Mouse (Mus musculus): ENCODE results near the gene Rasgrp1.

Gene Rasgrp1

DNA sequence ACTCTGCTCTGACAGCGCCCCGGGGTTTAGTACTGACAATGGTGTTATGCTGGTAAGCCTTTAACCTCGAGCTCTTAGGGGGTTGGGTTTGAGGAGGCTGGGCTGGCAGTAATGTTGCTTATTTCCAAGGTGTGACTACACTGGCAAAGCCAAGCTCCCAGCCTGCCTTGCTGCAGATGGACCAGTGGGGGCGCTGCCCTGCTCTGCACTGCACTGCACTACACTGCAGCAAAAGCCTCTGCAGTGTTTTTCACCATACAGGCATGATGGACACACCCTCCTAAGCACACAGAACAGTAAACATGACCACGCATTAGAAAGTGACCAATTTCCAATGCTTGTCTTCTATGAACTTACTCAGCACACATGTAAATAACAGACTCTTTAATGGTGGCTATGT is 11.2 kb downstream of the Rasgrp1 start:
- DNase-seq (ENCODE audit: low read depth), result no peak

DNA sequence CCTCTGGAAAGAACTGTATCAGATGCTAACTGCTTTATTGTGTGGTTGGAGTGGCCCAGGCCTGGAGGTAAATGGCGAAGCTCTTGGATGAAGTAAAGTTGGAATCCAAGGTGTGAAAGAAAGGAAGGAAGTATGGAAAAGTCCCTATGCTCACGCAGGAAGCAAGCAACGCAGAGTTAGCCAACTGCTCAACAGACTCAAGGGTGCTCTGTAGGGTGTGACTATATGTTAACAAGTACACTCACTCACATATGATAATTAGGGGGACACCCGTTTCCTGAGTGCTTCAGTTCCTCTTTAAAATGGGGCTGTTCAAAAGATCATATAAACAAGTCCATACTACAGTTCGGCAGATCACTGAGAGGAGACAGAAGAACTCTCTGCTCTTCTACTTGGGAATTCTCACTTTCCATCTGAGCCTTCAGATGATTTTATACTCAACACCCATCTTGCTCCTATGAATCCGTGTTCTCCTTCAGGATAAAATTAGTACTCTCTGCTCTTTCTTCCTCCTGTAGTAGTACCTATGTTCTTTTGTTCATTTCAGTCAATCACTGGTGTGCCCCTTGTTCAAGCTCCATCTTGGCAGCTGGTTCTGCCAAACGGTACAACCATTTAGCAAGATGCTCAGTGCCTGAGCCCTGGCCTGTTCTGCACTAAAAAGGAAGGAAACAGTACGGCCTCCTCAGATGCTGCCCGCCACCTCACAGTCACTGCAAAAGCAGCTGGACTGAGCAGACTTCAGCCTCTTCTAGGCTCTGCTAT is 14.1 kb downstream of the Rasgrp1 start:
- no peak for DNase-seq (ENCODE audit: low read depth)

DNA sequence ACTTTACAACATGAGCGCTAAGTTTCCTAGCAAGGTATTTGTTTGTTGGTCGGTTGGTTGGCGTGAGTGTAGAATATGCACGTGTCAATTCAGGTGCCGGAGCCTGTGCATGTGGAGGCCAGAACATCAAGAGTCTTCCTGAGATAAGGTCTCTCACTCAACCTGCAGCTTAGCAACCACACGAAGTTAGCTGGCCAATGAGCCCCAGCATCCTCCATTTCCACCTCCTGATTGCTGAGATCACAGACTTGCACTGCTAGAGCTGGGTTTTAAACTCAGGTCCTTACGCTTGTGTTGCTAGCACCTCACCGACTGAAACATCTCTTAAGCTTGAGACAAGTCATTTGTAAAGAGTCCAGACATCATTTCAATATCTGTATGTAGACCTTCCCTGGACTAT is 20.4 kb downstream of the Rasgrp1 start:
- no peak for DNase-seq (ENCODE audit: low read depth)

DNA sequence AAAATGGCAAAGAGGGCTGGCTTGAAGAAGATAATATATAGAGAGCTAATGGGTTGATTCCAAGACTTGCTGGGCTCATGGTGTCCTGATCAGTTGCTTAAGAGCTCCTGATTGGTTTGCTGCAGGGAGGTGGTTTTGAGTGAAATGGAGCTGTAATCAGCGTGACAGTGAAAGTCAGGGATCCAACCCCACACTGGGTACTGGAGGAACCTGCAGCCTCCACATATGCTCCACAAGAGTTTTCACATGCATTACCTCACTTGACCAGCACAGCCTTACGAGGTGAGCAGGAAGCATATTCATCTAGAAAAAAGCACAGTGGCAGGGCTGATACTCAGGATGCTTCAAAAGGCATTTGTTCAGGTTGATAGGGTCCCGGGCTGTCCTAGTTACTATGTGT is 21.6 kb downstream of the Rasgrp1 start:
- DNase-seq (ENCODE audit: low read depth), result no peak

DNA sequence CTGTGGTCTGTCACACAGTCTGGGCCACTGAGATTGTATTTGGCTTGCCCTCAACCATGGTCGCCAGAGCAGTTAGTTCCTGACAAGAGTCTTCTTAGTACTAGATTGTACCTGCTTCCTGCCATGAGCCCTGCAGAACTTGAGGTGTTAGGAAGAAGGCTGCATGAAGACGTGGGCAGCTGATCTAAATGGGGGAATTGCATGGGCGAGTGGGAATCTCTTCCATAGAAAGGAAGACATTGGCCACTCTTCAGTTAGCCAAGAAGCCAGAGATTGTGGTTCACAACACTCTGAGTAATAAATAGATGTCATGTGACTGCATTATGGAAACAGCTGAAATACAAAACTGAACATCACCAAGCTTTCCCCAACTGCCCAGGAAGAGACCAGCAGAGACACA is 23.8 kb downstream of the Rasgrp1 start:
- DNase-seq (ENCODE audit: low read depth), result no peak

DNA sequence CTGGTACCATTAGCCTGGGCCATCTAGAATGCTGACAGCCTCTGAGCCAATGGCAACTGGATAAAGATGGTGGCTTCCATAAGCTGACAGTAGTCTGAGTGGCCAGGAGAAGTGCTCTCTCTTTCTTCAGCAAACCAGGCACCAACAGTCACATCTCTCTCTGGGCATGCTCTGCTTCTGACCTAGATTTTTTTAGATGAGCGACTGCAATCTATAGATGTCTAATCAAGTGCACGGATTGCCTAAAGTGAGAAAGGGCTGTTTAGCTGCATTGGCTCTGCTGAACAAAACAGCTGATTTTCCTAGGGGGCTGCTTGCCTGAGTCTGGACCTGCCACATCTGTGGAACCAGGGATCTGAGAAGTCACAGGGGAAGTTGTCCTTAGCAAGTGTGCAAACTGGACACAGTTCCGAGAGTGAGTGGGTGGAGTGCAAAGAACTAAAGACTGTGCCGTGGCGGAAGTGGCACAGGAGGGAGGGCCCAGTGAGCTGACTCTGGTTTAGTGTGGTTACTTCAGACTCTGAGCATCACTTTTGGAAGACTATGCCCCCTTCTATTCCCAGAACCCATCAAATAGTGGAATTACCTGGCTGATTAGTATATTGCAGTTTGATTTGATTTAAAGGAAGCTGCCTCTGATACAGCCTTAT is 29.1 kb downstream of the Rasgrp1 start:
- DNase-seq (ENCODE audit: low read depth), result no peak

DNA sequence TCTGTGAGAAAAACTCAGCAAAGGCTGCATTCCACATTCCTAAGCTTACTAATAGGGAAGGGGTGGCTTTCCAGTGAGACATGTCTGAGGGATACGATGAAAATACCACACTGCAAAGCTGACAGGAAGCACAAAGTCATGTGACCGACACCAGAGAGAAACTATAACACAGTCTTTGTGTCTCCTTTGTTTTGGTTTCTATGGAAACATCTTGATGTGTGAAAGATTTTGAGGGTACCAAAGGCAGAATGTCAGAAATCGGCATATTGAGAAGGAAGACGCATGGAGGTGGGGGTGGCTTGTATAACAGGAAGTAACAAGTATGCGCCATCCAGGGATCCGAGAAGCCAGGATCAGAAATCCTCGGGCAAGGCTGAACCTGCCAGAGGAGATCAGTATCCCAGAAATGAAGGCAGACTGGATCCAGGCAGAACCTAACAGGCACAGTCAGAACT is 30.3 kb downstream of the Rasgrp1 start:
- DNase-seq (ENCODE audit: low read depth), result peak; percentile 39

DNA sequence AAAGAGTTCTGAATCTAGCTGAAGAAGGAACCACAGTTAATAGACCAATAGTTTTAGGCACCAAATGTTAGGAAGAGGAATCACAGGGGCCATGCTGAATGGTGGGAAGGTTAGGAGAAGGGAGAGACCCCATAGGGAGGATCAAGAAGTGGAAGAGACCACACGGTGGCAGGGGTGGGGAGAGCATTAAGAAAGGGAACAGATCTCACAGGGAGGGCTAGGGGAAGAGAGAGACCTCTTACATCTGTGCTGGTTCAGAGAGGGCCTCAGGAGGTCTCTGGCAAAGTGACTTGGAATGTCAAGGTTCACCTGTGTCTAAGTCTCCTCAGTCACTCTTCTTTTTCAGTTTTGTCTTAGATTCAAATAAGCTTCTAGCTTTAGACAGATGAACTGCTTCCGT is 30.8 kb downstream of the Rasgrp1 start:
- no peak for DNase-seq (ENCODE audit: low read depth)

DNA sequence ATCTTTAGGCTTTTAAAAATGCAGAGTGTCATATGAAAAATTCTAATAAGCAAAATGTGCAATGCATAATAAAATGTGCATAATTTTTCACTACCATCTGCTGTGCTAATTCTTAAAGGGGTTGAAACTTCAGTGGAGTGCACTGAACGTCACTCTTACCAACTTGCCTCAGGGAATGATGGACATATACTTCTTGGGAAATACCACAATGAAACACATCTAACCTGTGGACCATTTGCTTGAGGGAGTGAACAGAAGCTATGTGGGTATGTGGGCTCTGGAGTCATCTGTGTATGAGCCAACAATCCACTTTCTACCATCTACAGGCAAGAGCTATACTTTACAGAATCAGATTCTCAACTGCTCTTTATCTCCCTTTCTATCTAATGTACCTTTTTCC is 31.5 kb downstream of the Rasgrp1 start:
- DNase-seq (ENCODE audit: low read depth), result no peak

DNA sequence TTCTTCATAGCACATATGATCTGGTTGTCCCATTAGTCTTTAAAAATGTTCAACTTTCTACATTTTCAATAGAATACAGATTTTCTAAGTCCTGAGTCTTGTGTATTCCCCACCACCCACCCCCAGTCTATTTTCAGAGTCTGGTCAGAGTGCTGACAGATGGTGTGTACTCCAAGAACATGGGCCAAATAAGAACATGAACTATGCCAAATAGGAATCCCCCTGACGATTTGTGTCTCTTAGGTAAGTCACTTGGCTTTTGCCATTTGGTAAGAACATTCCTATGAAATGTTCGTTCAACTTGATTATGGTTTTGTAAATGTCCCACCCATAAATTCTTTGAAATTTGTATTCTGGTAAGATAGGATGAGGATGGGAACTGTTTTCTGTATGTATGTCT is 33.8 kb downstream of the Rasgrp1 start:
- DNase-seq (ENCODE audit: low read depth), result no peak

DNA sequence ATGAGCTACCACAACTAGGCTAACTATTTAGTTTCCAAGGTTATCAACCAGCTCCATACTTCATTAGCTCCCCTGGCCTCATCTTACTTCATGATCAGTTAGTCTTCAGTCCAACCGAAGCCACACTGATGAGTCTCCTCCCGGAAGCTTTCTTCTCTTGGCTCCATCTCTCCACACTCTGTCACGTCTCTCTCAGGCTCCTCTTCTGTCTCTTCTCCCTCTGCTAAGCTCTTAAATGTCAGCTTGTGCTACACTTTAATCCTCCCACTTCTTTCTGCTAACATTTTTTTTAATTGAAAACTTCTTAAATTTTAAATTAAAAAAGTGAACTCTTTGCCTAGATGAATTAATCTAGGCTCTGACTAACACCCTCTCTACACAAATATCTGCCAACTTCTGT is 34.8 kb downstream of the Rasgrp1 start:
- DNase-seq (ENCODE audit: low read depth), result no peak

DNA sequence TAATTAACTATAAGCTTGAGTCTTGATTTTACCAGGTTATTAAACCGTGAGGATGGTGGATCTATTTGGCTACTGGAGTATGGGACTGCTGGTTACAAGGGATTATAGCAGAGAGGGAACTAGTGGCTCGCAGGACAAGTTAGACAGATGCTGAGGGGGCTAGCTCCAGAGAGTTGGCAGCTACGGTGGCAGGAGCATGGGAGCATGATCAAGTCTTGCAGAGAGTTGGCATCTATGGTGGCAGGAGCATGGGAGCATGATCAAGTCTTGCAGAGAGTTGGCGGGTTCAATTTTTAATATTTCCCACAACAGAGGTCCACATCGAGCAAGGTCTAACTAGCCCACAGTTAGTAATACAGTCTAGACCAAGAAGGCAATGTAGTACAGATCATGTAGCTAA is 37.9 kb downstream of the Rasgrp1 start:
- DNase-seq (ENCODE audit: low read depth), result no peak

DNA sequence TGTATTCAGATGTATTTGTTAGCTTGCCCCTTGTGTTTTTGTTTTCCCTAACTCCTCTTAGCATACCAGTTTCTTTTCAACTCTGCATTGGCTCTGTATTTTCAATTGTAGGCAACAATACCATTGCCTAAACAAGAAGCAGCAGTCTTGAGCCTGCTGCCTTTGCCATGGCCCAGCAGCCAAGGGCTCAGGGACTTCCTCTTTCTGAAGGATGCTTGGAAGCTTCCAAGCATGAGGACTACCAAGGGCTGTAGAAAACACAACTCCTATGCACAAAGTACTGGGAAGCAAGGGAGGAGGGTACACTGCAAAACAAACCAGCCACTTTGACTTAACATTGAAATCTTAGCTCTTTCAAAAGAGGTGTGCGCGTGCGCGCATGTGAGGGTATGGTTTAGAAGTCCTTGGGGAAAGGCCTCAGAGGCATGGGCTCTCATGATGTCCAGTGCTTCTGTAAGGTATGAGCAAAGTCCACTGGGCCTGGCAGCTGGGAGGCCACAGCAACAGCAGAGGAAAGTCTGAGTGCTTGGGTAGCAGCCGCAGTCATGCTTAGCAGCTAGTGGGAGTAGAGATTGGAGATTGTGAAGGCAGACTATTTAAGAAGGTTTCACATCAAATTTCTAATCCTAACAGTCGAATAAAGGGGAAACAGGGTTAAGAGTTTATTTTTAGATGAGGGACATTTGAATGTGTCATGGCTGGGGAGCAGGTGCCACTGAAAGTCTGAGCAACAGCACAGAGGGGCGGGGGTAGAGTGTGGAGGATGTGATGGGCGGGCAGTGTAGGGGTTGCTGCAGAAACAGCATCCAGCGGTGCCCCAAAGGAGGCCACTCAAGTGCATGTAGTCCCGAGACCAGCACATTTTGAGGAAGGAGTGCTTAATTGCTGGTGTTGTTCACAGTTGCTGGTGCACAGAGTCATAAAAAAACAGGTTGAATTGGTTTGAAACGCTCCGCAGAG is 39.1 kb downstream of the Rasgrp1 start:
- no peak for DNase-seq (ENCODE audit: low read depth)

DNA sequence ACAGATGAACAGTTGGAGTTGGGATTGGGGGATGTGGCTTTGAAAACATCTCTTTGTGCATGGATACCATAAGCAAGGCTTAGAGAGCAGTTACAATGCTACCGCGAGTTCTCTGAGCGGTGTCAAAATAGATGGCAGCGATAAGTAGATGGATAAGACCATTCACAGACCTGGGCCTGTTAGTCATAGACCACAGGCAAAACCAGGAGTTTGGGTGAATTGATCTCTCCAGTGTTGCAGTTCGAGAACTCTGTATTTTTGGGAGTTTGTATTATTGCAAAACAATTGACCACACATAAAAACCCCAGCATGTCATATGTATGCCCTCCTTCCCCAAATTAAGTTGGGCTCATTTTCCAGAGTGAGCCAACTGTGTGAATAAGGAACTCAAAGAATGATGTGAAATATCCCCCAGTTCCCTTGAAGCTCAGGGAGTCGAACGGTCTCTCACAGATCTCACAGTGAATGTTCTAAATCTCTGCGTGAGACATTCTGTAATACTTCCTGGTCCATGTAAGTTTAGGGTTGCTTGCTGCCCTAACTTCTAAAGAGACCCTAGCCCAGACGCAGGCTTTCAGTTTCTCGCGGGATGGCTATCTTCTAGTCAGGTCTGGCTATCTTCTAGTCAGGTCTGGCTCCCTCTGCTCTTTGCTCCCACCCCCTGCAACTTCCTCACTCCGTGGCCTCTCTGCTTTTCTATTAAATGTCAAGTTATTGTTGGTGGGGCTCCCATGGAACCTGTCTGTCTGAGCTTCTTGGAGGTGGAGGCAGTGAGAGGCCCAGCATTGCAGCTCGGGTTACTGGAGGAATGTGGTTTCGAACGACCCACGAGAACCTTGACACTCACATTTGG is 43.0 kb downstream of the Rasgrp1 start:
- peak; percentile 34 for DNase-seq (ENCODE audit: low read depth)

DNA sequence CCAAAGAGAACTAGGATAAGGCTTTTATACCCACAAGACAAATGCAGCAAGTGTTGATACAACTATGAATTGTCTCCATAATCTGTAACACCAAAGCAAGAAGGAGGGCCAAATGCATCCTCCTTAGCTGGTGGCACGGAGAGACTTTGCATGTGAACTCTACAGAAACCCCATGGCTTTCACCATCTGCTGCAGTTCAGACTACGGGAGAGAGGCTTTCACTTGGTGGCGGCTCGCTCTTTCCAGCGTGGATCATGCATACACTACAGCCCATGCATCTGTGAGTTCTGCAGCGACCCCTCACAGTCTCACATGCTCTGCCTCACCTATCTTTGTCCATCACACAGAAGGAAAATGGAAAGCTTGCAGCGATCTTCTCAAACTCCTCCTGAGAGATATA is 54.5 kb downstream of the Rasgrp1 start:
- DNase-seq (ENCODE audit: low read depth), result no peak

DNA sequence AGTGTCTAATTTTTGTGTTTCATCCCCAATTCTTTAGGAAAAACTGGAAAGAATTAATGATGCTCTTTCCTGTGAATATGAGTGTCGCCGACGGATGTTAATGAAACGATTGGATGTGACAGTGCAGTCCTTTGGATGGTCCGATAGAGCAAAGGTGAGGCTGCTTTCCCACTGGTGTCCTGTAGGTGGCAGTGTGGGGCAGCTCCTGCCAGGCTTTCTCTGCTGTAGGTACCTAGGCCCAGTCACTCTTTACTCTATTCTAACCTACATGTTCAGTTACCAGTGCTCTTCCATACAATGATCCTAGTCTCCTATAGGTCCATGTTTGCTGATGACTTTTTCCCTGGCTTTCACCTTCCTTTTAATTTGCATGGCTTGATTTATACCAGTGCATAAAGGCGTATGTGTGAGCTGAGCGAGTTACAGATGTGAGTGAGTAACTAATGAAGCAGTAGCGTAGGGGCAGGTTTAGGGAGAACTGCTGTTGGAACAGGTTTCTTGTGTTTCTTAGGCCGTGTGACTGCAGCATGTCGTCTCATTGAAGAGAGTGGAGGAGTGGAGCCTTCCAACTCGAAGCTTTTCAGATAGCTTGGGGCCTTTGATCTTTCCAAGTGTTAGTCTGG is 78.9 kb downstream of the Rasgrp1 start:
- peak; percentile 12 for DNase-seq (ENCODE audit: low read depth)

DNA sequence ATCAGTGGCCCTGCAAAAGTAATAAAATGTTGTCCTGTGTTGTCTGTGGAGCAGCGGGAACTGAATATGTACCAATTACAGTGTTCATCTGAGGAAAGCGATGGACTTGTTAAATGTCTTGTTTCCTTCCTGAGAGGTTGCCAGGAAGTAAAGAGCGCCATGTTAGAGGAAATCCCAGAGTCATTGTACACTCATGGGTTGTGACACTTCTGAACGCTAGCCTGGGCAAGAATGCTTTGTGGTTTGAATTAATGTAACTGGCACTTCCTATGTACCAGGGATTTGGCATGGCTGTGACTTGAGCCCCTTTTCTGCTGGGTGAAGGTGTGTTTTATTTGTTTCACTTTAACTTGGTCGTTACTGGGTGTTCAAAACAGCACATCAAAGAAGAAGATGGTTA is 80.6 kb downstream of the Rasgrp1 start:
- no peak for DNase-seq (ENCODE audit: low read depth)

DNA sequence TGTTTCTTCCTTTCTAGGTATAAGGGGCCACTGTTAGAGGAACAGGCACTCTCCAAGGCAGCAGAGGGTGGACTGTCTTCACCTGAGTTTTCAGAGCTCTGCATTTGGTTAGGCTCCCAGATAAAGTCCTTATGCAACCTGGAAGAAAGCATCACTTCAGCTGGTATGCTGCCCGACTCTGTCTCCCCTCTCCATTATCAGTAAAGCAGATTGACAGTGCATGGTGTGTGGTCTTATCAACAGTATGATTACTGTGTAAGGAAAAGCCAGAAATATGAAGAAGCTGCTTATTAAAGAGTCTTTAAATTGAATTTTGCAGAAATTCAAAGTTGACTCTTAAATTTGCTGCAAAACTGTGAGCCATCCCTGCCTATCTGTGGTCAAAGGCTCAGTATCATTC is 85.2 kb downstream of the Rasgrp1 start:
- DNase-seq (ENCODE audit: low read depth), result no peak

DNA sequence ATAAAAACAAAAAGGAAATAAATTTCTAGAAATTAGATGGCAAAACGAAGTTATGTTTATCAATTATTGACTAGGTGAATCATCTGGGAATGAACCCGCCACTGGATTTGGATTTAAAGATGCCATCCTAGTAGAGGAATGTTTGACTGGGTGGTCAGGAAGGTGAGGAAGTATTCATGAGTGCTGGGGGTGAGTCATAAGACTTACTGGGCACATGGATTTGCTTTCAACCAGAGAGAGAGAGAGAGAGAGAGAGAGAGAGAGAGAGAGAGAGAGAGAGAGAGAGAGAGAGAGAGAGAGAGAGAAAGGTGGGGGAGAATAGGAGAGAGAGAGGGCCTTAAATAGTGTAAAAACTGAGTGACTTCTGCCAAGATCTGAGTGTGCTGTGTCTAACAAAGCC is 87.4 kb downstream of the Rasgrp1 start:
- DNase-seq (ENCODE audit: low read depth), result no peak

DNA sequence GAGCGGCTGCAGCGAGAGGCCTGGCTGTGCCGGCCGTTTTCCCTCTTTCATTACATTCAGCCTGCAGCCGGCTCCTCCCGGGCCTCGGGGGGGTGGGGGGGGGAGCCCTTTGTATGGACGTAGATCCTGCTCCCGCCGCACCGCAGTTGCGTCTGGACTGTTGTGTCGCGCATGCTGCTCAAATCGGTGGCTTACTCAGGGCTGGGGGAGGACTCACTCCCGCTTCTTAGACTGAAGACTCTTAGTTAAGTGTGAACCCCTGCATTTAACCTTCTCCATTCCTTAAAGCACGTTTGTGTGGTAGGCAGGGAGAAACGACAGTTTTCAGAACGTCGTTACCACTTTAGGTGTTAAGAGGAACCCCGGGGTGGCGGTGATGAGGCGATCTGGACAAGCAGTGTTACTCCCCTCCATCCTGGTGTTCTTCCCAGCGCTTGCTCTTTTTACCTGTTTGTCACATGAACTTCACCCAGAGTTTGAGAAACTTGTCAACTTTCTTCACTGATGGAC is 92.7 kb downstream of the Rasgrp1 start:
- DNase-seq (ENCODE audit: low read depth), result peak; percentile 8
